Mouse (Mus musculus) heart, postnatal 0 days (tissue): ENCODE results near the gene Ttn.

ENCODE experiments used
- CTCF ChIP-seq: IDR thresholded peaks from 2 replicates; pipeline ENCODE4 v1.5.1; 2016; ENCODE audit warnings: antibody characterized with exemption, control low read depth, low read depth
- EP300 ChIP-seq: IDR thresholded peaks from 2 replicates; pipeline ENCODE4 v1.6.1; 2016; ENCODE audit warnings: antibody characterized with exemption, low read depth

DNA sequence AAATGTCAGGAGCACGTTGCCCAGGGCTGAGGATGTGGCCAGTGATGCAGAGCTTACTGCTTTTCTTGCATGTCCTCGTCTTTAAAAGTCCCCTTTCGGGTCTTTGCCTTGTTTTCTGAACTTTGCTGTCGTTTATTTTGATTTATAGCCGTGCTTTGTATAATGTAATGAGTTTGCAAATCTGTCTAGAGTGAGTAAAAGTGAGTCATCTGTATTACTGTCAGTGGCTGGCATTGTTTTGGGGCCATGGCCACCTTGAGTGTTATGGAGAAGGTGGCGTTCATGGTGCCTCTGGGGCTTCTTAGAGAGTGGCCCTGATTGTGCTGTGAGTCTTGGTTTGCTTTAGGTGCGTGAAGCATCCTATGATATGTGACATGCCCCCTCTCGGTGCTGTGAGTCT, 300.0 kb downstream of the Ttn start:
- TF ChIP-seq CTCF (no peak), EP300 (no peak)
